Mouse (Mus musculus) CH12.LX (cell line): Measurements from ENCODE around the gene Clic4.

Experiments used
- CTCF ChIP-seq, 2 experiments: IDR thresholded peaks in 1 of 2; conservative IDR thresholded peaks in 1 of 2; 2 replicates each; pipeline ENCODE4 v1.5.1; 2011 to 2012; ENCODE audit warnings: low read depth in 2 of 2, low read length in 2 of 2, improper control_type of control experiment in 1 of 2, inconsistent platforms in 1 of 2, mild to moderate bottlenecking in 1 of 2, moderate library complexity in 1 of 2
- GABPA ChIP-seq: IDR thresholded peaks from 2 replicates; pipeline ENCODE4 v1.6.1; 2012; ENCODE audit warnings: low read depth, low read length, improper control_type of control experiment, inconsistent platforms; ENCODE audit not compliant: insufficient replicate concordance
- JUN ChIP-seq: IDR thresholded peaks from 2 replicates; pipeline ENCODE4 v1.6.1; 2011; ENCODE audit warnings: low read depth, mild to moderate bottlenecking, low read length, improper control_type of control experiment, moderate library complexity; ENCODE audit not compliant: insufficient read depth
- MAFK ChIP-seq: IDR thresholded peaks from 2 replicates; pipeline ENCODE4 v1.6.1; 2011; ENCODE audit warnings: low read length, improper control_type of control experiment; ENCODE audit not compliant: insufficient replicate concordance
- MAX ChIP-seq: IDR thresholded peaks from 2 replicates; pipeline ENCODE4 v1.6.1; 2011; ENCODE audit warnings: low read length, improper control_type of control experiment
- POLR2A ChIP-seq: IDR thresholded peaks from 2 replicates; pipeline ENCODE4 v1.6.1; 2011; ENCODE audit warnings: low read depth, mild to moderate bottlenecking, improper control_type of control experiment, low read length
- TBP ChIP-seq: conservative IDR thresholded peaks from 2 replicates; pipeline ENCODE4 v1.6.1; 2011; ENCODE audit warnings: low read depth, low read length, improper control_type of control experiment
- USF1 ChIP-seq: IDR thresholded peaks from 2 replicates; pipeline ENCODE4 v1.6.1; 2014; ENCODE audit warnings: low read depth, mild to moderate bottlenecking, inconsistent platforms, low read length, improper control_type of control experiment
- ZNF384 ChIP-seq: IDR thresholded peaks from 2 replicates; pipeline ENCODE4 v1.6.1; 2012; ENCODE audit warnings: low read depth, low read length, improper control_type of control experiment, inconsistent platforms

GRCm38 (mm10) chr4:135306533-135306932 lies 33.9 kb upstream of the Clic4 start:
- no peak for TF ChIP-seq MAFK
- TF ChIP-seq CTCF (conservative IDR thresholded peaks at IDR 0.05 in 1 of 2, IDR thresholded peaks at IDR 0.05 in 1 of 2; ENCODE audit: low read depth in 2 of 2, low read length in 2 of 2) = no peak
- no peak for TF ChIP-seq MAX
- TF ChIP-seq GABPA = no peak
- no peak for TF ChIP-seq POLR2A
- no peak for TF ChIP-seq USF1
- no peak for TF ChIP-seq TBP
- no peak for TF ChIP-seq ZNF384
- no peak for TF ChIP-seq JUN
